Mouse (Mus musculus) liver, postnatal 0 days (tissue): Measurements from ENCODE around the gene Them7. TPM values are rescaled to one million over a fixed set of nuclear protein-coding genes. Genes with fewer than 3 reads are reported as not detected.

ENCODE experiments used
- ATAC-seq: fragments of 200-750 bp; cut with Nextera tagmentation; 2 replicates; pipeline ENCODE4 v1.8.0; 2017; ENCODE audit warnings: mild to moderate bottlenecking, moderate library complexity
- DNase-seq: peaks from one replicate; pipeline ENCODE4 v3.0.0-alpha.2; 2016
- H3K27ac ChIP-seq: fragments of 300-500 bp; sonication (generic); 2 replicates; pipeline ENCODE4 v1.5.1; 2014; ENCODE audit warnings: antibody characterized with exemption, moderate library complexity, mild to moderate bottlenecking, low read depth
- H3K27me3 ChIP-seq: fragments of 300-500 bp; sonication (generic); 2 replicates; pipeline ENCODE4 v1.6.1; 2014; ENCODE audit warnings: low read length, control low read depth, mixed read lengths; ENCODE audit not compliant: insufficient read depth
- H3K36me3 ChIP-seq: fragments of 300-500 bp; sonication (generic); replicated peaks from 2 replicates; pipeline ENCODE4 v1.6.1; 2014; ENCODE audit warnings: mild to moderate bottlenecking, control low read depth, low read length, moderate library complexity, mixed read lengths; ENCODE audit not compliant: insufficient read depth
- H3K4me1 ChIP-seq: fragments of 300-500 bp; sonication (generic); 2 replicates; pipeline ENCODE4 v1.6.1; 2014; ENCODE audit warnings: antibody characterized with exemption, mild to moderate bottlenecking, control low read depth; ENCODE audit not compliant: insufficient read depth
- H3K4me2 ChIP-seq: fragments of 300-500 bp; sonication (generic); 2 replicates; pipeline ENCODE4 v1.6.1; 2014; ENCODE audit warnings: low read depth, mild to moderate bottlenecking, low read length, moderate library complexity, mixed read lengths
- H3K4me3 ChIP-seq: fragments of 300-500 bp; sonication (generic); 2 replicates; pipeline ENCODE4 v1.5.1; 2014; ENCODE audit warnings: low read depth, low read length
- H3K9ac ChIP-seq: fragments of 300-500 bp; sonication (generic); replicated peaks from 2 replicates; pipeline ENCODE4 v1.6.1; 2014; ENCODE audit warnings: mild to moderate bottlenecking, moderate library complexity
- H3K9me3 ChIP-seq: fragments of 300-500 bp; sonication (generic); 2 replicates; pipeline ENCODE4 v1.6.1; 2016; ENCODE audit warnings: mild to moderate bottlenecking, control low read depth, low read length, mixed read lengths
- CTCF ChIP-seq: sonication (generic); IDR thresholded peaks from 2 replicates; pipeline ENCODE4 v1.5.1; 2016; ENCODE audit warnings: antibody characterized with exemption, low read depth
- EP300 ChIP-seq: IDR thresholded peaks from 2 replicates; pipeline ENCODE4 v1.6.1; 2016; ENCODE audit warnings: antibody characterized with exemption, low read depth, mild to moderate bottlenecking
- WGBS: fragments of 180-500 bp; shearing (Covaris S2); extraction: QIAGEN DNeasy Blood & Tissue Kit; methylation state at CpG from one replicate; pipeline ENCODE4 v1.1.7; 2014; ENCODE audit not compliant: insufficient replicate concordance; 5-methylcytosine and 5-hydroxymethylcytosine counted together
- polyA plus RNA-seq: library from polyadenylated mRNA; unstranded; fragments of >200 nt; fragmentation: Nextera tagmentation; extraction: Ambion mirVana; gene quantifications from 2 replicates; pipeline ENCODE4 v1.2.1, GENCODE M21; 2015

Them7 gene
- polyA plus RNA-seq, 1 experiment from 2014 or later, result 6.6 TPM

DNA sequence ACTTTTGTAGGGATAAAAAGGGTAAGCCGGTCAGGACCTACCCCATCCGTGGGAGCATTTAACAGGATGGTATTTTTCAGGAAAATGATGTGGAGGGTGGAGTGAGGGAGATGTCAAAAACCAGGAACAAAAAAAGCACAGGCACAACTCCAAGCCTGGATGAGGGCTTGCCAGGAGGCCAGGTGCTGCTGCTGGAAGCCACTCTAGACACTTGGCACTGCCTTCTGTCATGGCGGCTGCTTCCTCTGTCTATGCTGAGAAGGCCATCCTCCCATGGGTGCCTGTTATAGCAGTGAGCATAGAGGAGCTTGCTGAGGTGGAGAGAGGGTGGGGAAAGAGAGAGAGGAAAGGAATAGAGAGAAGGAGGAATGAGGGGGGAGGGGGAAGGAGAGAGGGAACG lies 105.9 kb downstream of the Them7 start:
- no peak for TF ChIP-seq CTCF
- no peak for TF ChIP-seq EP300
- no peaks in the 10 kb centered on the region for H3K27me3 ChIP-seq
- no peak overlapping the region for H3K27ac ChIP-seq
- WGBS, result 81% methylated on average over 4 of the region's 4 CpGs
- ATAC-seq, result no peak
- H3K4me1 ChIP-seq, result no peaks in the 10 kb centered on the region
- no peaks in the 10 kb centered on the region for H3K9me3 ChIP-seq
- no peak overlapping the region for H3K4me3 ChIP-seq
- no peaks in the 10 kb centered on the region for H3K36me3 ChIP-seq
- no peak overlapping the region for H3K9ac ChIP-seq
- no peak for DNase-seq
- no peak overlapping the region for H3K4me2 ChIP-seq

DNA sequence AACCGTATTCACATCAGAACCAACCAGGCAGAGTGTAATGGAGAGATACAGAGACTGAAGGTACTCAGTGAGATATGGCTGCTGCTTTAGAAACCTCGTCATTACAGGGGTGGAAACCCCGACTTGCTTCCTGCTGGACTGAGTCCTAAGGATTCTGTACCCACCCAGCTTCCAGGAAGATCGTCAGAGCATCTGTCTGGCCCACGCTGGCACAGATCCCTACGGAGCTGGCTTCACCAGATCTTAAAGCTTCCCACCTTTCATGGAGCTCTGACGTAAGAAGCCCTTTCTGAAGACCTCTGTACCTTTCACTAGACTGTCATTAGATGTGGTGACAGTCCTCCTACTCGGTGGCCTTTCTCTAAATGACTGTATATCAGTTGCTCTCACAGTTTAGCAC lies 109.0 kb downstream of the Them7 start:
- no peak overlapping the region for H3K9ac ChIP-seq
- H3K9me3 ChIP-seq, result no peaks in the 10 kb centered on the region
- H3K4me3 ChIP-seq, result no peak overlapping the region
- TF ChIP-seq CTCF (no peak), EP300 (no peak)
- H3K4me1 ChIP-seq, result peaks cover 2% of the 10 kb centered on the region; the same call in 1 of the 2 replicates
- no peak overlapping the region for H3K4me2 ChIP-seq
- no peak overlapping the region for H3K27ac ChIP-seq
- ATAC-seq (no peak), DNase-seq (no peak)
- H3K36me3 ChIP-seq, result no peaks in the 10 kb centered on the region
- no peaks in the 10 kb centered on the region for H3K27me3 ChIP-seq
- 59% methylated on average over 8 of the region's 8 CpGs for WGBS

DNA sequence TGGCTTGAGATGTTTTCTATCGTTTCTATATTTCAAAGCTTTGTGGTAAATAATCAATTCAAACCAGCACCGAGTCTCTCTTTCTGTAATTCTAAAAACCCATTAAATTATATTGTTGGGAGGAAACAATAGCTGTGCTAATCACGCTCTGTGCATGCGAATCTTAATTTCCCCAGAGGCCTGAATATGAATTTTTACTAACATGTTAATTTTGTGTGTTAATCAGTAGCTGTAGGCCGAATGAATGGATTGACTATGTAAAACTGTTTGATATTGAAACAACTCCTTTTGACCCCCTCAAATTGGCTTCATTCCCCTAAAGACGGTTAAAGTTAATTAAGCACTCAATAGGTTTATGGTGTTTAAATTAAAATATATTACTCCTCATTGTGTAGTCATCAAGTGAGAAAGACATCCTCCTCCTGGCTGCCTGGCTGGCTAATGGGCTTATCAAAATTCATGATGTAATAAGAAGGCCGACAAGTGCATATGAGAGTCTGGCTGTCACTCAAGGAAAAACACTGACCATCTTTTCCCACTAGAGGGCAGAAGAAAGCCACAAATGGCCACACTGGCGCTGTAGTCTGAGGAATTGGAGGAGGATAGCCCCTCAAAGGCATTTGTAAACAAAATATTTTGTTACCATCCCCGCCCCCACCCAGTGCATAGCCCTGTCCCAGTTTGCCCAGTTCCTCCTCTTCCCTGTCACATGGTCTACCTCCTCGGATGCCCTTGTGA lies 110.0 kb downstream of the Them7 start:
- Histone ChIP-seq H3K27me3 (no peaks in the 10 kb centered on the region), H3K4me1 (peaks cover 2% of the 10 kb centered on the region; the same call in 1 of the 2 replicates), H3K36me3 (no peaks in the 10 kb centered on the region), H3K4me3 (no peak overlapping the region), H3K27ac (no peak overlapping the region), H3K4me2 (no peak overlapping the region), H3K9me3 (no peaks in the 10 kb centered on the region), H3K9ac (no peak overlapping the region)
- TF ChIP-seq CTCF (peak; percentile 74), EP300 (no peak)
- ATAC-seq (no peak), DNase-seq (peak; percentile 28)
- 48% methylated on average over 10 of the region's 10 CpGs for WGBS

DNA sequence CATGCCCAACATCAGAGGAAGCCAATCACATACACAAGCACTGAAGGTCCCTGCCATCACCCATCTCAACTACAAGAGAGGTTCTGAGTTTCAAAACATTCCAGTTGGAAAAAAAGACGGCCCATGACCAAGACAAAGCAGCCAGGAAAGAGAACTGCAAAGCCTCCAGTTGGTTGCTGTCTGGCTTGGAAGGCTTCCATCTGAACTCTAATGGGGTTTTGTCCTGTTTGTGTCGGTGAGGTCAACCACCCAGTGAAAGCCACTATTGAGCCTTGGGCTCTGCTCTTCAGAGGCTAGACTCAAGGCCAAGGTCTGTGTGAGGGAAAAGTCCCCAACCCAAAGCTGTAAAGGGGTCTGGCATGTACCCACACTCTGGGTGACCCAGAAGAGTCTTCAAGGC lies 111.5 kb downstream of the Them7 start:
- Histone ChIP-seq H3K9me3 (no peaks in the 10 kb centered on the region), H3K27me3 (no peaks in the 10 kb centered on the region), H3K4me2 (no peak overlapping the region), H3K9ac (no peak overlapping the region), H3K4me1 (peaks cover 2% of the 10 kb centered on the region; the same call in 1 of the 2 replicates), H3K4me3 (no peak overlapping the region), H3K36me3 (no peaks in the 10 kb centered on the region), H3K27ac (no peak overlapping the region)
- WGBS, result 60% methylated on average over 2 of the region's 2 CpGs
- TF ChIP-seq CTCF, result no peak
- TF ChIP-seq EP300, result no peak
- ATAC-seq, result no peak
- DNase-seq, result no peak

DNA sequence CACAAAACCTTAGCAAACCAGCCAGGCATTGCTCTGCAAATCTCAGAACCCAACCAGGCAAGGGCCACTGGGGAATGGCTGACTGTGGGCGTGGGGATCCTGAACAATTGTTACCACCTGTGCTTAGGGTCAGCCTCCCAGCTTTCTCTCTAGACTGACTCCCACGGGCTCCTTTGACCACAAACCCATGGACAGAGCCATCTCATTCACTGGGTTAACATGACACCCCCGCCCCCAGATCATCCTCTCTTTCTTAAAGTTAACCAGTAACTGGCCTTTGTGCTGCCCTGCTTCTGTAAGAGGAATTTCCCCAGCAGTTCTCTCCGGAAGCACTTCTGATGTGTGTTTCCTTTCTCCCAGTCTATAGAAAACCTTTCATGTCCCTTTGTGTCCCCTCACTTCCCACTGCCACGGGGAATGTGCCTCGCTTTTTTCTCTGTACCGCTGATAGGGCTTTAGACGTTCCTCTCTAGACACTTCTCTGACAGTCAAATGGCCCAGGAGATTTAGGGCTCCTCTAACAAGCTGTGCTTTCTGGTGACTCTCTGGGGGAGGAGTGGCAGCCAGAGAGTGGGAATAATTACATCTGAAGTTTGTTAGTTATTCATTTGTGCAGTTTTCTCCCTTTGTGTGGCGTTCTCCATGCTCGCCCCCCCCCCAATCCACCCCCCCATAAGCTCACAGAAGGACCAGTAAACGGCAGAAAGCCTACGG lies 112.4 kb downstream of the Them7 start:
- TF ChIP-seq EP300, result no peak
- TF ChIP-seq CTCF, result no peak
- Histone ChIP-seq H3K9ac (no peak overlapping the region), H3K9me3 (no peaks in the 10 kb centered on the region), H3K36me3 (no peaks in the 10 kb centered on the region), H3K27me3 (no peaks in the 10 kb centered on the region), H3K4me2 (no peak overlapping the region), H3K4me1 (peaks cover 2% of the 10 kb centered on the region; the same call in 1 of the 2 replicates), H3K4me3 (no peak overlapping the region), H3K27ac (no peak overlapping the region)
- 25% methylated on average over 12 of the region's 12 CpGs for WGBS
- no peak for ATAC-seq
- DNase-seq, result no peak

DNA sequence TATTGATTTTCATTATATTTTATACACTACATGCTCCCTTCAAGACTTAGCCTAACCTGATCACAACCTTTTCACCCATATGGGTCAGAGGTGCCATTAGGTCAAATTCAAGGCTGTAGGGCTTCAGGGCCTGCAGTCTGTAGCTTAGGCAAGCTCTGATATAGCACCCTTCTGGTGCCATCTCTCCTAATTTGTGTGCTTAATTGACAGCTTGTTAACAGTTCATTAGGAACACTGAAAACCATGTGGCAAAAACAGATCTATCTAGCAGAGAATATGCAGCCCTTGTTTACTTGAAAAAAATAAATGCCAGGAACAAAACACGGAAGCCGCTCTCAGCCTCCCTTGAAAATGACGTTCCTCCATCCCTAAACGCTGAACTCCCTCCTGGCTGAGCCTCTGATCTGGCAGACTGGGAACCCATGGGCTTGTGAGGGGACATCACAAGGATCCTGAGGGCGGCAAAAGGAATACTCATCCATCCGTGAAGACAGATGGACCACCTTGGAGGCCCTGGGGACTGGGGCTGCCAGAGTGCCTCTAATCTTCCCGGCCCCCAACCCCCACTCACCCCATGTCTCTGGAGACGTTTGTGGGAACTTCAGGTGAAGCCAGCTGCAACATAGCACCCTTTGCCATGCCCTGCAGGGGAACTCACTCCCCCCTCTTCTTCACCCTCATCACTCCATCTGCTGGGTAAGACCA lies 113.2 kb downstream of the Them7 start:
- Histone ChIP-seq H3K9ac (no peak overlapping the region), H3K36me3 (no peaks in the 10 kb centered on the region), H3K4me1 (peaks cover 2% of the 10 kb centered on the region; the same call in 1 of the 2 replicates), H3K9me3 (no peaks in the 10 kb centered on the region), H3K27ac (no peak overlapping the region), H3K4me2 (no peak overlapping the region), H3K4me3 (no peak overlapping the region), H3K27me3 (no peaks in the 10 kb centered on the region)
- ATAC-seq, result no peak
- 44% methylated on average over 8 of the region's 8 CpGs for WGBS
- TF ChIP-seq CTCF, result no peak
- no peak for DNase-seq
